Mouse (Mus musculus) gastrocnemius, adult 2 months (tissue): Measurements from ENCODE around the gene Tldc2. TPM values are rescaled to one million over a fixed set of nuclear protein-coding genes. Genes with fewer than 3 reads are reported as not detected.
A peak's percentile ranks its signal among the peaks of the same experiment; 100 is the strongest.

Source experiments
- DNase-seq: peaks from one replicate; pipeline ENCODE4 v3.0.0; 2022
- H3K27ac ChIP-seq: fragments of 200-600 bp; 2 replicates; pipeline ENCODE4 v1.8.1; 2022; ENCODE audit warnings: mild to moderate bottlenecking
- H3K4me3 ChIP-seq: fragments of 200-600 bp; 2 replicates; pipeline ENCODE4 v1.8.1; 2022; ENCODE audit warnings: mild to moderate bottlenecking, moderate library complexity
- CTCF ChIP-seq: fragments of 200-600 bp; IDR thresholded peaks from 2 replicates; pipeline ENCODE4 v1.8.1; 2022; ENCODE audit warnings: antibody characterized with exemption, mild to moderate bottlenecking, moderate library complexity
- intact Hi-C: fragments of 180-260 bp; cut with DNase I; formaldehyde crosslinking; loops from one replicate; pipeline ENCODE4 v1.15.1; 2025
- long read RNA-seq, 2 experiments: library from polyadenylated mRNA; stranded (forward); transcript quantifications; one replicate each; pipeline ENCODE4 v2.0.0; 2021
- total RNA-seq, 2 experiments: library from RNA; stranded (reverse); gene quantifications; 2 replicates each; pipeline ENCODE4 v1.2.3; 2021

Gene Tldc2
- total RNA-seq, result not detected
- long read RNA-seq, experiment 1, result 0 reads
- long read RNA-seq, experiment 2, result 0 reads

DNA sequence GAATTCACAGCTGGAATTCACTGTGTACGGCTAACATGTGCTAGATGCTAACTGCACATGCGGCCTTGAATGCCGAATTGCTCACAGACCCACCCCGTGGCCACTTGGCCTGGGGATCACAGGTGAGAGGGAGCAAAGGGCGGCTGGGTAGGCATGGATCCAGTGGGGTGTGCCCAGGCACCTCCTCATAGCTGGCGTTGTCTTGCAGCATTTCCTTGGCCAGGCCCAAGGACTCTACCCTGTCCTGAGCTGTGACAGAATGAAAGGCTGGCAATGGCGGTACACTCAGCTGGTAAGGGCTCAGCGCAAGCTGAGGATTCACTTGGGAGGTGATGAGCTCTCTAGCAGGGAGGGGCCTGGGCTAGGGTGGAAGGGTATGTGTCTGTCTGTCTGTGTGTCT lies at the start of gene Tldc2:
Gene Tldc2, plus strand, starts transcription at position 260 of the 400 bp plus-strand sequence.
- no peak within 1 kb of the TSS for H3K4me3 ChIP-seq
- TF ChIP-seq CTCF, result no peak
- intact Hi-C loops, result no loop called here
- H3K27ac ChIP-seq, result no peak within 1 kb of the TSS
- no peak for DNase-seq

DNA sequence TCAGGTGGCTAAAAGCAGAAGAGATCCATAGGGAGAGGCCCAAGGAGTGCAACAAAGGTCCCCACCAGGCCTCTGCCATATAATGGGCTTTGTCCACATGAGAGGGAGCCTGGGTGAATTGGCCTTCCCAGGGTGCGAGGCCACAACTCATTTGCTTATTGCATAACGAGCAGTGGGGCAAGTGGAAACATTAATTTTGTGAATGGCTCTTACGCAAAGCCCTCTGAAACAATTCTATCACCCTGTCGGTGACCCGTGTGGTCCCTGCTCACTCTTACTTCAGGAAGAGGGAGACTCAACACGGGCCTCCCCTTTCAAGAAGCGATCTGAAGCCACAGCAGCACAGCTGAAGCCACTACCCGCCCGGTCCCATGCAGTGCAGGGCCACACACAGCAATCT lies 49.6 kb upstream of the Tldc2 start:
- TF ChIP-seq CTCF, result no peak
- intact Hi-C loops, result no loop called here
- no peak for DNase-seq

DNA sequence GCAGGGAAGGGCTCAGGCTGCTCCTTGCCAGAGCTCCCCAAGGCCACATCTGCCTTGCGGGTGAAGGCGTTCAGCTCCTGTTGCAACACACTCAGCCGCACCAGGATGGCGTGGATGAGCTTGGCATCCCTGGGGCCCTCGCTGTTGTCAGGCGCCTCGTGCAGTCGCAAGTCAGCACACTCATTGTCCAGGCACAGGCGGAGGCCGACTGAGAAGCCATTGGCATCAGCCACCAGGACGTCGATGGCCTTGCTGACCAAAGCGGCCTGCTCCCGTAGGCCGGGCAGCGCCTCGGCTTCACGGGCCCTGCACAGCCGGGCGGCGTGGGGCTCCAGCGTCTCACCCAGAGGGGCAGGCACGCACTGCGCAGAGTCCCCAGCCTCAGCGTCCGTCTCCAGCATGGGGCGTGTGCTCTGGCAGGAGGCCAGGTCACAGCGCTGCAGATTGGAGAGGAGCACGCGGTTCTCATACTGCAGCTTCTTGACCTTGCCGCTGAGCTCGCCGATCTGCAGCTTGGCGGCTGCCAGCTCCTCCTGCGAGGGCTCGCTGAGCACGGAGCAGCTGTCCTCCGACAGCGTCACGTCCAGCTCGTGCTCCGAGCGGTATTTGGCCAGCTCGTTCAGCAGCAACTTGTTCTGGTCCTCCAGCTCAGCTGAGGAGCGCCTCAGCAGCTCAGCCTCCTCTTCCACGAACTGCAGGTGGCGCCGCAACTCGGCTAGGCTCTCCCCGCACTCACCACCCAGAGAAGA lies 46.8 kb upstream of the Tldc2 start:
- DNase-seq, result peak; percentile 66
- H3K27ac ChIP-seq, result peak overlapping the region; percentile 35
- intact Hi-C loops, result loop anchor here (2.0 kb wide), 1 partner anchor 43 kb away; no protein-coding TSS in a partner anchor
- no peak overlapping the region for H3K4me3 ChIP-seq
- TF ChIP-seq CTCF, result peak; percentile 34

More for the DNA sequence above, 49.6 kb upstream of the Tldc2 start:
- Histone ChIP-seq H3K4me3 (no peak overlapping the region), H3K27ac (no peak overlapping the region)

DNA sequence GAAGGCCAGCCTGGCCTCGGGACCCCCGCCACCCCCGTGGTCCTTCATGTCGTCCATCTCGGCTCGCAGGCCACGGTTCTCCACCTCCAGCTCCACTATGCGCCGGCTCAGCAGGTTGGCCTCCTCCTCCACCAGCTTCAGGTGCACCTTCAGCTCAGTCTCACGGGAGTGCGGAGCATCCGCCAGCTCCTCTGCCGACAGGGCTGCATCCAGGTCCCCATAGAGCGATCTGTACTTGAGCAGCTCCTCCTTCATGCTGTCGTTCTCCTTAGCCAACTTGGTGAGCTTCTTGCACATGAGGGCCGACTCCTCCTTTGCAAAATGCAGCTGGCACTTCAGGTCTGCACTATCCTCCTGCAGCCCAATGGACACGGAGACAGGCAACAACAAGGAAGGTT lies 46.2 kb upstream of the Tldc2 start:
- no peak for DNase-seq
- Histone ChIP-seq H3K27ac (peak overlapping the region; percentile 35), H3K4me3 (no peak overlapping the region)
- TF ChIP-seq CTCF, result no peak
- intact Hi-C loops, result loop anchor here (2.0 kb wide), 1 partner anchor 42 kb away; no protein-coding TSS in a partner anchor

DNA sequence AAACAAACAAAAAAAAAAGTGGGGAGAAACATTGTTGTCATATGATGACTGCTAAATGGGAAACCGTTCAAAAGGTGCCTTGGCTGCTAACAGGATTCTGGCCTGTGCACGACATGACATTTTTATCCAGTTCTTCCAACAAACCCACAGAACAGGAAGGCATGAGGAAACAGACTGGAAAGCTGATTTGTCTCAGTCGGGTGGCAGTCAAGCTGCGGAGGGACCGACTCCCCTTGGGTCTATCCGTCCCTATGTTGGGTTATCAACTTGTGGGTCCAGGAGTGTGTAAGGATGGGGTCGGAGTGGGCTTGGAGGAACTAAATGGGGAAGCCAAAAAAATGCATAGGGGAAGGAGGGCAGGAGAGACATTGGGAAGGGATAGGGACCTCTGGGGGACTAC lies 45.4 kb upstream of the Tldc2 start:
- DNase-seq, result no peak
- Histone ChIP-seq H3K27ac (no peak overlapping the region), H3K4me3 (no peak overlapping the region)
- intact Hi-C loops, result loop anchor here (2.0 kb wide), 1 partner anchor 41 kb away; no protein-coding TSS in a partner anchor
- TF ChIP-seq CTCF, result no peak

DNA sequence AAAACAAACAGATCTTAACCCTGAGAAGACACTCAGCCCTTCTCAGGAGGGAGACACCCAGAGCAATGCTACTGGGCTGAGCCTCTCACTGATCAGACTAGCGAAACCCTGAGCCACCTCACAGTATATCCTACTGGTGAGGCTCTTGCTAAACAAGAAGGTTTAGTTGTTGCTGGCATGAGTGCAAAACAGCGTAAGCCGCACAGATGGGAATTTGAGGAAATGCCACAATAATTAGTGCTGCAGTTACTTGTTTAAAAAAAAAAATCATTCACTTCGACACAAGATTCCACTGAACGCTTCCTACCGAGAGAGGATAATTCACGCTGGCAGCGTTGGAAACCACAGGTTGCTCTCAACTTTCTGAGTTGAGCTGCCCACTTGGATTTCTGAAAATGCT lies 43.3 kb upstream of the Tldc2 start:
- no peak overlapping the region for H3K27ac ChIP-seq
- no peak overlapping the region for H3K4me3 ChIP-seq
- no peak for DNase-seq
- TF ChIP-seq CTCF, result no peak
- intact Hi-C loops, result no loop called here

DNA sequence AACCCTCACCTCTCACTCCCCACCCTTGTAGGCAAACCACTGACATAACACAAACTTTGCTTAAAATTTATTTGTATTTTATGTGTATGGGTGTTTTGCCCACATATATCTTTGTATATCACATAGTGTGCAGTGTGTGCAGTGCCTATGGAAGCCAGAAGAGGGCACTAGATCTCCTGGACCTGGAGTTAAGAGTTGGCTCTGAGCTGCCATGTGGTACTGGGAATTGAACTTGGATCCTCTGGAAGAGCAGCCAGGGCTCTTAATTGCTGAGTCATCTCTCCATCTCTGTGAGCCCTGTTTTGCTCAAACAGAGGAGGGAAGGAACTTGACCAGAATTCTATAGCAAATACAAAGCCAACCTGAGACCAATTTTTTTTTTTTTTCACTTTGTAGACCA lies 42.9 kb upstream of the Tldc2 start:
- intact Hi-C loops, result no loop called here
- no peak overlapping the region for H3K27ac ChIP-seq
- H3K4me3 ChIP-seq, result no peak overlapping the region
- no peak for DNase-seq
- TF ChIP-seq CTCF, result peak; percentile 50

DNA sequence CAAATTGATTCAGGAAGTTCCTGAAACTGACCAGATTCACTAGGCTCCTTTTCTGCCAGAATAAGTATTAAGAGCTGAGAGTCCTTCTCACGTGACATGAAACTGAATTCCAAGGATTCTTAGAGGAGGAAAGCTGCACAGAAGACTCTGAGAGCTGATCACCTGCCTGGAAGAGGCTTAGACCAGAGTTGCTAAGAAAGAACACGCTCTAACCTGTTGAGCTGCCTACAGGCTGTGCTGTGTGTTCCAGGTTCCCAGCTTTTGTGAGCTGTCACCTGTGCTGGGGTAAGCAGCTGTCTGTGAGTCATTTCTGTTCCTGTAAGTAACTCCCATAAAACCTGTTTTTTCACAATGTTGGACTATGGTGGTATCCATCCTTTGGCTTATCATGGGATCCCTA lies 40.9 kb upstream of the Tldc2 start:
- H3K27ac ChIP-seq, result no peak overlapping the region
- DNase-seq, result no peak
- no peak overlapping the region for H3K4me3 ChIP-seq
- TF ChIP-seq CTCF, result no peak
- intact Hi-C loops, result no loop called here

DNA sequence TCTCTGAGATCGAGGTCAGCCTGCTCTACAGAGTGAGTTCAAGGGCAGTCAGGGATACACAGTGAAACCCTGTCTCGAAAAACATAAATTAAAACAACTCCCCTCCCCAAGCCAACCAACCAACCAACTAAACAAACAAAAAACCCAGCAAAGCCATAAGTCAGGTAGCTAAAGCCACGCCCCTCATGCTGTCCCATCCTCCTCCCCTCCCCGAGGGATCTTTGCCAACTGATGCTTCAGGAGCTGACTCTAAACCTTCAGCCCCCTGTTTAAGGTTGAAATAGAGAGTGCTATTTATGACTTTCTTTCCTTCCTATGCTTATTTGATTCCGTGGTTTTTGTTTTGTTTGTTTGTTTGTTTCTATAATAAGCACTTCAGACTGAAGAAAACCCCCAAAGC lies 39.9 kb upstream of the Tldc2 start:
- no peak for DNase-seq
- Histone ChIP-seq H3K27ac (no peak overlapping the region), H3K4me3 (no peak overlapping the region)
- no peak for TF ChIP-seq CTCF
- intact Hi-C loops, result no loop called here

DNA sequence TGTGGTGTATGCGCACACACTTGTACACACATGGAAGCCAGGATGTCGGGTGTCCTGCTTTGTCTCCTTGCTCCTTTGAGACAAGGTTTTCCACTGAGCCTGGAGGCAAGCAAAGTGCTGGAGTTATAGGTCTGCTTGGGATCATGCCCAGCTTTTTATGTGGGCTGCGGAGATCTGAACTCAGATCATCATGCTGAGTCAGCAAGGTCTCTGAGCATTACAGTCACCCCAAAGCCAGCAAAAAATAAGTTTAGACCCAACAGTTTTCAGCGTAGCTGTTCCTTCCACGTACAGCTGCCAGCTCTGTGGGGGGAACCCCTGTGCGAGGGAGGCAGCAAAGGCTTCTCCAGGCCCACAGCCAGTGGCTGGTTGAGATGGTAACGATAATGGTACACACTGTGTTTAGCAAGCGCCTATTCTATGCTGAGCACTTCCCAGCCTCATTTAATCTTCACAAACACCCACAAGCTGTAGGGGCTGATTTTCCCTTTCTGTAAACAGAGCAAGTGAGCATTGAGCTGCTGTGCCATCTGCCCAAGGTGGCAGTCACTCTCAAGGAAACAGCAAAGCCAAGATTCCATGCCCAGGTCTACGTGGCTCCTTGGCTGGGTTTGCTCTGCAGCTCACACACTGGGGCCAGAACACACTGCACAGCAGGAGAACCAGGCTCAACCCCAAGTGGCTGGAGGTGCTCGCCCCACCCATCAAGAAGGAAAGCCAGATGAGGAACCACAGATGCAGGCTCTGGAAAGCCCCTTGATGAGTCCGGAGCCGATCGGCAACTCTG lies 38.3 kb upstream of the Tldc2 start:
- TF ChIP-seq CTCF, result no peak
- no peak for DNase-seq
- intact Hi-C loops, result no loop called here
- Histone ChIP-seq H3K27ac (peak overlapping the region; percentile 41), H3K4me3 (no peak overlapping the region)

DNA sequence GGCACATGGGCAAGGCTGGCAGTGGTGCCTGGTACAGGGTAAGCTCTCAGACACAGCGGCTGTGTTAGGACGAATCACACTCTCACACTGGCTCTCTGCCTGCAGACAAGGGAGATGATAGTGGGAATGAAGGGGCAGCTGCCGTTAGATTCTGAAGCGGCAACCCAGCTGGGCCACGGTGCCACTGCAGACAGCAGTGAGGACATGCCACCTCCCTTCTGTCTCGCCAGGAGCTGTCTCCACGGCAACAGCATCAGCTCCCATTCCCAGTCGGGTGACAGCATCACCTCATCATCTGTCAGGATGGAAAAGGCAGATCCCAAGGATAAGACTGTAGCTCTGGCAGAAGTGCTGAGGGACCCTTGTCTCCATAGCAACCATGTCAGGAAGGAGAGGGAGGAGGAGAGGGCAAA lies 37.0 kb upstream of the Tldc2 start:
- intact Hi-C loops, result no loop called here
- TF ChIP-seq CTCF, result no peak
- Histone ChIP-seq H3K4me3 (no peak overlapping the region), H3K27ac (no peak overlapping the region)
- no peak for DNase-seq

DNA sequence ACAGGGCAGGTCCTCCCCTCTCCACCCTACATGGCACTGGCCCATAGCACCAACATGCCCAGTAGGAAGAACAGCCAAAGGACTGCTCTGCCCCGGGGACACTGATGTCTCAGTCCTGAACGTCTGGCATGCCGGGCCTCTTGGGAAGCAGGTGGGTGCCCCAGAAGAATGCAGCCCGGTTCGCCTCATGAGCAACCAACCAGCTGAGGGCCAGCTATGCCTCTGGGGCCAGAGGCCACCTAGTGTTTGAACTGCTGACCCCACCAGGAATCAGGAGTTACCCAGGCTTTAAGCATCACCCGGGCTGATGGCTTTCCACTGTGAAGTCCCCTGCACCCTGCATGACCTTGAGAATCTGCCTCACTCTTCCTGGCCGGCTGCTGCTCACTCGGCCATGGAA lies 34.4 kb upstream of the Tldc2 start:
- intact Hi-C loops, result no loop called here
- DNase-seq, result peak; percentile 14
- TF ChIP-seq CTCF, result no peak
- Histone ChIP-seq H3K4me3 (no peak overlapping the region), H3K27ac (no peak overlapping the region; the same call in 1 of the 2 replicates)

DNA sequence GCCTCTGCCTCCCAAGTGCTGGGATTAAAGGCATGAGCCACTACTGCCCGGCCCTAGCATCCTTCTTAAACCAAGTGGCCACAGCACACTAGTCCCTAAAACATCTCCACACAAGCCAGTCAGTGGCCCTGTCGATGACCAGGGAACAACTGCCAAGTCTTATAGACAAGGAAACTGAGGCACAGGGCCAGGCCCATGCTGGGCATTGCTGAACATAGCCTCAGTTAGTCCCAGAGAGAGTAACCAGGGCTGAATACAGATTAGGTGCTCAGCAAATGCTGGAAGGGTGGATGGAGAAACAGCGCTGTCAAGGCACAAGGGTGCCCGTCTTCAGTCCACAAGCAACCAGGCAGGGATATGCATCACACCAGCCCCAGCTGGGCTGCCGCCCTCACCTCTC lies 33.7 kb upstream of the Tldc2 start:
- TF ChIP-seq CTCF, result no peak
- DNase-seq, result peak; percentile 13
- intact Hi-C loops, result no loop called here
- Histone ChIP-seq H3K4me3 (no peak overlapping the region), H3K27ac (no peak overlapping the region)
